Mouse (Mus musculus): ENCODE results near the gene Bmi1. TPM values are rescaled to one million over a fixed set of nuclear protein-coding genes. Genes with fewer than 3 reads are reported as not detected.
A peak's percentile ranks its signal among the peaks of the same experiment; 100 is the strongest.

Bmi1 gene
- 10.5 and 12.0 TPM in 2 replicates for polyA plus RNA-seq (2015; fragmentation: Nextera tagmentation; extraction: Ambion mirVana)

DNA sequence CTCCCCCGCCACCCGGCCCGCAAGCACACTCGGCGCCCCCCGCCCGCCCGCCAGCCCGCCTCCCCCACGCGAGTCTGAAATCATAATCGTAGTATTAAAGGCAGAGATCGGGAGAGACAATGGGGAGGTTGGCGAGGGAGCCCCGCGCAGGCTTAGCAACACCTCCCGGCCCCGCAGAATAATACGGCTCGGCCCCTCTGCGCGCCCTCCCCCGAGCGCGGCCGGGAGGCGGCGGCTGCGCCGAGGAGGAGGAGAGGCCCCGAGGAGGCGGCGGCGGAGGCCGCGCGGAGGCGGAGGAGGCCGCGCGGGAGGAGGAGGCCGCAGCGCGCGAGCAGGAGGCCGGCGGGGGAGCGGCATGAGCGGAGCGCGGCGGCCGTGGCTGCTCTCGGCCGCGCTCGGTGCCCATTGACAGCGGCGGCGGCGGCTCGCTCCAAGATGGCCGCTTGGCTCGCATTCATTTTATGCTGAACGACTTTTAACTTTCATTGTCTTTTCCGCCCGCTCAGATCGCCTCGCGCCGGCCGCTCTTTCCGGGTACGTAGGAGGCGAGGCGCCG, at the start of gene Bmi1:
TSS of gene Bmi1 (plus strand) at position 83 of the 556 bp plus-strand sequence.
- Histone ChIP-seq H3K36me3 (ENCODE audit: control insufficient read depth, insufficient read depth, low read length) (no peaks in the 10 kb centered on the region), H3K4me3 (ENCODE audit: low read depth, low read length) (peak within 1 kb of the TSS; percentile 81), H3K9me3 (ENCODE audit: control insufficient read depth, low read length) (no peaks in the 10 kb centered on the region), H3K4me1 (replicated peaks; ENCODE audit: control insufficient read depth, insufficient read depth) (peaks cover 3% of the 10 kb centered on the region), H3K9ac (ENCODE audit: low read length) (peak within 1 kb of the TSS; percentile 95), H3K27me3 (ENCODE audit: control insufficient read depth, insufficient read depth, low read length) (no peaks in the 10 kb centered on the region), H3K4me2 (replicated peaks; ENCODE audit: low read depth) (peak within 1 kb of the TSS; percentile 82), H3K27ac (replicated peaks) (peak within 1 kb of the TSS; percentile 95)
- DNase-seq (ENCODE audit: low spot score), result no peak
- TF ChIP-seq EP300 (optimal IDR thresholded peaks at IDR 0.05), result no peak
- TF ChIP-seq CTCF (IDR thresholded peaks at IDR 0.05; ENCODE audit: low read depth), result peak; percentile 18; the same call in 1 of the 2 replicates
- ATAC-seq (ENCODE audit: low FRiP score, low TSS enrichment), result peak; percentile 51
- under 1% methylated on average over 28 of the region's 77 CpGs for WGBS

DNA sequence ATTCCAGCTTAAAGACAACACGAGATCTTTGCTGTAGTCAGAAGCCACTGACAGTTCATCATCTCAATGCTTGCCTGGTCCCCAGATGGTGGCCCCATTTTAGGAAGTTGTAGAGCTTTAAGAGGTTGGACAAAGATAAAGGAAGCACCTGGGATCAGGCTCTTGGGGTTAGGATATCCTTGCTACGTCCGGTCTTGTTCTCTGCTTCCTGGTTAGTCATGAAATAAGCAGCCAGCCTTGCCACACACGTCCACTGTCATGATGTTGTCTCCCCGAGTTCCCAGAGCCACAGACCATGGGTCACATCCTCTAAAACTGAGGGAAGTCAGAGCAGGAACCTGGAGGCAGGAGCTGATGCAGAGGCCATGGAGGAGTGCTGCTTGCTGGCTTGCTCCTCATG, 46.3 kb upstream of the Bmi1 start:
- DNase-seq (ENCODE audit: low spot score), result no peak

DNA sequence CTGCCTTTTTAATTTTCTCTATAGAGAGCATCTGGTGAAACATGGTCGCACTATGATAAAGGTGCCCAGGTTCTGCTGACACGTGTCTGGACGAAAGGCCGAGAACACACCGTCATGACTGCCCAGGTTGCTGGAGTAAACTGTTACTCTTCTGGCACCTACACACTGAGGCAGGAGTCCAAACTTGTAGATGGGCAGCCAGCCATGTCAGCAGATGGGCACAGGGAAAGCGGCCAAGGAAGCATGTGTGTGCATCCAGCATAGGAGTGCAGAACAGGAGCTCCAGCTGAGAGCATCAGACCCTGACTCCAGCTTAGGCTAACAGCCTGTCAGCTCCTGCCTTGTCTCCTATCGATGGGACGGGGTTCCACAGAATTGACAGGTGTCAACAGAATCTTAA, 41.8 kb upstream of the Bmi1 start:
- Histone ChIP-seq H3K4me2 (replicated peaks; ENCODE audit: low read depth) (no peak overlapping the region), H3K9me3 (ENCODE audit: control insufficient read depth, low read length) (no peaks in the 10 kb centered on the region), H3K27me3 (ENCODE audit: control insufficient read depth, insufficient read depth, low read length) (no peaks in the 10 kb centered on the region), H3K4me3 (ENCODE audit: low read depth, low read length) (no peak overlapping the region), H3K9ac (ENCODE audit: low read length) (no peak overlapping the region), H3K4me1 (replicated peaks; ENCODE audit: control insufficient read depth, insufficient read depth) (no peaks in the 10 kb centered on the region), H3K36me3 (ENCODE audit: control insufficient read depth, insufficient read depth, low read length) (no peaks in the 10 kb centered on the region), H3K27ac (replicated peaks) (no peak overlapping the region)
- ATAC-seq (ENCODE audit: low FRiP score, low TSS enrichment) (no peak), DNase-seq (ENCODE audit: low spot score) (peak; percentile 18)
- no peak for TF ChIP-seq EP300 (optimal IDR thresholded peaks at IDR 0.05)
- TF ChIP-seq CTCF (IDR thresholded peaks at IDR 0.05; ENCODE audit: low read depth), result no peak
- WGBS, result 66% methylated on average over 8 of the region's 8 CpGs

More for the DNA sequence above, 46.3 kb upstream of the Bmi1 start:
- Histone ChIP-seq H3K27me3 (ENCODE audit: control insufficient read depth, insufficient read depth, low read length) (no peaks in the 10 kb centered on the region), H3K4me3 (ENCODE audit: low read depth, low read length) (no peak overlapping the region), H3K4me2 (replicated peaks; ENCODE audit: low read depth) (no peak overlapping the region), H3K27ac (replicated peaks) (no peak overlapping the region), H3K36me3 (ENCODE audit: control insufficient read depth, insufficient read depth, low read length) (no peaks in the 10 kb centered on the region), H3K9me3 (ENCODE audit: control insufficient read depth, low read length) (no peaks in the 10 kb centered on the region), H3K4me1 (replicated peaks; ENCODE audit: control insufficient read depth, insufficient read depth) (no peaks in the 10 kb centered on the region), H3K9ac (ENCODE audit: low read length) (no peak overlapping the region)
- ATAC-seq (ENCODE audit: low FRiP score, low TSS enrichment), result no peak
- 71% methylated on average over 5 of the region's 5 CpGs for WGBS
- TF ChIP-seq EP300 (optimal IDR thresholded peaks at IDR 0.05) (no peak), CTCF (IDR thresholded peaks at IDR 0.05; ENCODE audit: low read depth) (no peak)

DNA sequence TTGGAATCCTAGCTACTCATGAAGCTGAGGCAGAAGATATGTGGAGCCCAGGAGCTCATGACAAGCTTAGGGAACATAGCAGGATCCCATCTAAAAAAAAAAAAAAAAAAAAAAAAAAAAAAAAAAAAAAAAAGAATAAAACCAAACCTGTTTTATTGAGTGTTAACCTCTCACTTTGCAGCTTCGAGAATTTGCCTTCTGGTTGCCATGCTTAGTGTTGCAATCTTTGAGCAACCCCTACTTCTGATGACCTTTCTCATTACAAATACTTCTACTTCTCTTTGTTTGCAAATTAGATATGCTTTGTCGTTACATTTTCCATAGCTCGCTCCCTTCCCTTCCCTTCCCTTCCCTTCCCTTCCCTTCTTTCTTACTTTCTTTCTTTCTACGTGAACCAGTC, 28.3 kb upstream of the Bmi1 start:
- H3K4me3 ChIP-seq (ENCODE audit: low read depth, low read length), result no peak overlapping the region
- DNase-seq (ENCODE audit: low spot score) (no peak), ATAC-seq (ENCODE audit: low FRiP score, low TSS enrichment) (no peak)
- H3K4me2 ChIP-seq (replicated peaks; ENCODE audit: low read depth), result no peak overlapping the region
- no peak overlapping the region for H3K9ac ChIP-seq (ENCODE audit: low read length)
- H3K27ac ChIP-seq (replicated peaks), result no peak overlapping the region
- TF ChIP-seq EP300 (optimal IDR thresholded peaks at IDR 0.05) (no peak), CTCF (IDR thresholded peaks at IDR 0.05; ENCODE audit: low read depth) (no peak)
- H3K36me3 ChIP-seq (ENCODE audit: control insufficient read depth, insufficient read depth, low read length), result no peaks in the 10 kb centered on the region
- no peaks in the 10 kb centered on the region for H3K4me1 ChIP-seq (replicated peaks; ENCODE audit: control insufficient read depth, insufficient read depth)
- H3K9me3 ChIP-seq (ENCODE audit: control insufficient read depth, low read length), result no peaks in the 10 kb centered on the region
- 76% methylated on average over 4 of the region's 4 CpGs for WGBS
- H3K27me3 ChIP-seq (ENCODE audit: control insufficient read depth, insufficient read depth, low read length), result no peaks in the 10 kb centered on the region

DNA sequence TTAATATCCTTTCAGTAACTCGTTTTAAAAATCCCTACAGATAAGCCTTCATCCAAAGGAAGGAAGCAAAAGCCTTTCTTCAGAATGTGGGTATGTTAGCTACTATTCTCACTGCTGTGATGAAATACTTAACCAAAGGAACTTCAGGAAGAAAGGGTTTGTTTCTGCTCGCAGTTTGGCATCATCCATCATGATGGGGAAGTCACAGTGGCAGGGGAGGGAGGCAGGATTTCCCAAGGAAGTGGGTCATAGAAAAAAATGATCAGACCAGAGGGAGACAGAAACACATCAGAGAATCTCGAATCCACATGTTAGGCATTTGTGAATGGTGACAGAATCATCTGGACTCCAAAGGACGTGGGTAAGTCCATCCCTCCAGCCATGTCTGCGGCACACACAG, 22.0 kb upstream of the Bmi1 start:
- WGBS, result 50% methylated on average over 5 of the region's 5 CpGs
- no peak overlapping the region for H3K4me2 ChIP-seq (replicated peaks; ENCODE audit: low read depth)
- TF ChIP-seq CTCF (IDR thresholded peaks at IDR 0.05; ENCODE audit: low read depth), result no peak
- no peak for TF ChIP-seq EP300 (optimal IDR thresholded peaks at IDR 0.05)
- H3K9me3 ChIP-seq (ENCODE audit: control insufficient read depth, low read length), result no peaks in the 10 kb centered on the region
- no peak overlapping the region for H3K9ac ChIP-seq (ENCODE audit: low read length)
- DNase-seq (ENCODE audit: low spot score), result no peak
- no peak overlapping the region for H3K27ac ChIP-seq (replicated peaks)
- H3K4me1 ChIP-seq (replicated peaks; ENCODE audit: control insufficient read depth, insufficient read depth), result no peaks in the 10 kb centered on the region
- no peak for ATAC-seq (ENCODE audit: low FRiP score, low TSS enrichment)
- H3K36me3 ChIP-seq (ENCODE audit: control insufficient read depth, insufficient read depth, low read length), result no peaks in the 10 kb centered on the region
- no peak overlapping the region for H3K4me3 ChIP-seq (ENCODE audit: low read depth, low read length)
- H3K27me3 ChIP-seq (ENCODE audit: control insufficient read depth, insufficient read depth, low read length), result no peaks in the 10 kb centered on the region

DNA sequence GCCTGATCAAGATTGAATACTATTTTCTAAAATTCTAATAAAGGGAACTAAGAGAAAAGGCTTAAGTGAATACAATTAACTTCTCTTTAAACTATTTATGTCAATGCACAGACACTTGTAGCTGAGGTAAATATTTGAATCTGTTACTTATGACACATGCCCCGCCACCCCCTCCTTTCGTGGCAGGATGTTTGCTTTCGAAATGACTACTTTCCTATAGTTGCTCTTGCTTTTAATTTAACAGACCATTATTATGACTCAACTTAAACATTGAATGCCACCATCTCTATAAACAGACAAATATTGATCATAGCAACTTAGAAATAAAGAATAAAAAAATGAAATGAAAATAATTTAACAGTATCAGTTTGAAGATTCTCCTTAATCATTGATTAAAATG, 12.8 kb upstream of the Bmi1 start:
- Histone ChIP-seq H3K9me3 (ENCODE audit: control insufficient read depth, low read length) (no peaks in the 10 kb centered on the region), H3K36me3 (ENCODE audit: control insufficient read depth, insufficient read depth, low read length) (no peaks in the 10 kb centered on the region), H3K9ac (ENCODE audit: low read length) (no peak overlapping the region), H3K4me2 (replicated peaks; ENCODE audit: low read depth) (no peak overlapping the region), H3K4me1 (replicated peaks; ENCODE audit: control insufficient read depth, insufficient read depth) (no peaks in the 10 kb centered on the region), H3K27ac (replicated peaks) (no peak overlapping the region), H3K27me3 (ENCODE audit: control insufficient read depth, insufficient read depth, low read length) (no peaks in the 10 kb centered on the region), H3K4me3 (ENCODE audit: low read depth, low read length) (no peak overlapping the region)
- ATAC-seq (ENCODE audit: low FRiP score, low TSS enrichment) (no peak), DNase-seq (ENCODE audit: low spot score) (no peak)
- TF ChIP-seq EP300 (optimal IDR thresholded peaks at IDR 0.05) (no peak), CTCF (IDR thresholded peaks at IDR 0.05; ENCODE audit: low read depth) (no peak)
- WGBS, result 56% methylated on average over 3 of the region's 3 CpGs
